Mouse (Mus musculus) heart, embryonic 16.5 days (tissue): ENCODE results near the gene 0610010K14Rik. TPM values are rescaled to one million over a fixed set of nuclear protein-coding genes. Genes with fewer than 3 reads are reported as not detected.

Source experiments
- ATAC-seq: fragments of 200-750 bp; cut with Nextera tagmentation; replicated peaks from 2 replicates; pipeline ENCODE4 v1.8.0; 2017; ENCODE audit warnings: moderate number of reproducible peaks; ENCODE audit not compliant: insufficient read depth, low FRiP score; ENCODE audit errors: extremely low read depth
- H3K27ac ChIP-seq: fragments of 300-500 bp; sonication (generic); 2 replicates; pipeline ENCODE4 v1.5.1; 2014; ENCODE audit warnings: mild to moderate bottlenecking, low read length, control low read depth, moderate library complexity
- H3K27me3 ChIP-seq: fragments of 300-500 bp; sonication (generic); 2 replicates; pipeline ENCODE4 v1.6.1; 2014; ENCODE audit warnings: low read length, mixed read lengths; ENCODE audit not compliant: control insufficient read depth, insufficient read depth
- H3K36me3 ChIP-seq: fragments of 300-500 bp; sonication (generic); 2 replicates; pipeline ENCODE4 v1.6.1; 2014; ENCODE audit not compliant: control insufficient read depth, insufficient read depth
- H3K4me1 ChIP-seq: fragments of 300-500 bp; sonication (generic); 2 replicates; pipeline ENCODE4 v1.6.1; 2014; ENCODE audit warnings: low read length, mixed read lengths; ENCODE audit not compliant: control insufficient read depth, insufficient read depth
- H3K4me2 ChIP-seq: fragments of 300-500 bp; sonication (generic); 2 replicates; pipeline ENCODE4 v1.6.1; 2014; ENCODE audit warnings: low read depth, mild to moderate bottlenecking, control low read depth, low read length
- H3K4me3 ChIP-seq: fragments of 300-500 bp; sonication (generic); 2 replicates; pipeline ENCODE4 v1.5.1; 2014; ENCODE audit warnings: mild to moderate bottlenecking, control low read depth, low read length
- H3K9ac ChIP-seq: fragments of 300-500 bp; sonication (generic); 2 replicates; pipeline ENCODE4 v1.6.1; 2014; ENCODE audit warnings: low read length, control low read depth
- H3K9me3 ChIP-seq: fragments of 300-500 bp; sonication (generic); replicated peaks from 2 replicates; pipeline ENCODE4 v1.6.1; 2016; ENCODE audit warnings: low read length; ENCODE audit not compliant: control insufficient read depth
- WGBS: fragments of 180-500 bp; shearing (Covaris S2); extraction: QIAGEN DNeasy Blood & Tissue Kit; methylation state at CpG from one replicate; pipeline ENCODE4 v1.1.7; 2014; 5-methylcytosine and 5-hydroxymethylcytosine counted together
- polyA plus RNA-seq: library from polyadenylated mRNA; unstranded; fragments of >200 nt; fragmentation: Nextera tagmentation; extraction: Ambion mirVana; gene quantifications from 2 replicates; pipeline ENCODE4 v1.2.1, GENCODE M21; 2015

Gene 0610010K14Rik
- polyA plus RNA-seq, 1 experiment from 2014 or later: 116 TPM

DNA sequence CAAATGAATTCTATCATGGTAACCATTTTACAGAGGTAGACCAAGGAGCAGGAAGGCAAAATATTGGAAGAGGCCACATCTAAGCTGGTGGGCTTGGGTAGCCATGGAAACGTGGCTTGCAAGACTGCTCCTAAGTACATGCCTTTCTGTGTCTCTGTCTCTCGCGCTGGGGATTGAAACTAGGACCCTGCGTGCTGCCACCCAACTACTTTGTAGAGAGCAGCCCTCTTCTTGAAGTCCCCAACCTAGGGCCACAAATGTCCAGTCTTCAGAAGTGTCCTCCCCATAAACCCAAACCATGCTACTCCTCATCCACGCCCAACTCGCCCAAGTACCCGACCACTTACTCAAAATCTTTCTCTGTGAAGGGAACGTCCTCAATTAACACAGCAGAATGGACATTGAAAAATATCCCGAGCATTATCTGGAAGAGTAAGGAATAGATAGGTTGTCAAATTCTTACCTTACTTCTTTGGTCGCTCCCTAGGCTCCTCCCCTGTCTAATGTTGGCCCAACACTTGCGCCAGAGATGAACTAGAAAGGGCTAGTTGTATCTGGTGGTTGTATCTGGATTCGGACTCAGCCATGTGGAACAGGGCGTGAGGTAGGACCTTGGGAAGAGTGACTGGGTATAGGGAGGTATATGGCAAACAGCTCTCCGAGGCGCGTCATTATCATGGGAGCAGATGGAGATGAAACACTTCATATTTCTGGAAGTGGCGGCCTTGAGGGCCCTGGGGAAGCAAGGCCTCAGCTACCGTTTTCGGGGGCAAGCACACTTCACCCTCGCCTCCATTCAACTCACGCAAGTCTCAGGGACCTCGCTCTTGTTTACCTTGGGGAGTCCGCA is 1.1 kb upstream of the 0610010K14Rik start:
- no peak for ATAC-seq
- H3K4me3 ChIP-seq: peak overlapping the region; percentile 98
- H3K27ac ChIP-seq: peak overlapping the region; percentile 95
- peaks cover 26% of the 10 kb centered on the region for H3K4me1 ChIP-seq
- no peaks in the 10 kb centered on the region for H3K9me3 ChIP-seq
- WGBS: 10% methylated on average over 23 of the region's 23 CpGs
- no peaks in the 10 kb centered on the region; the same call in 1 of the 2 replicates for H3K27me3 ChIP-seq
- H3K9ac ChIP-seq: peak overlapping the region; percentile 94
- H3K4me2 ChIP-seq: peak overlapping the region; percentile 95
- peaks cover 10% of the 10 kb centered on the region; the same call in 1 of the 2 replicates for H3K36me3 ChIP-seq

DNA sequence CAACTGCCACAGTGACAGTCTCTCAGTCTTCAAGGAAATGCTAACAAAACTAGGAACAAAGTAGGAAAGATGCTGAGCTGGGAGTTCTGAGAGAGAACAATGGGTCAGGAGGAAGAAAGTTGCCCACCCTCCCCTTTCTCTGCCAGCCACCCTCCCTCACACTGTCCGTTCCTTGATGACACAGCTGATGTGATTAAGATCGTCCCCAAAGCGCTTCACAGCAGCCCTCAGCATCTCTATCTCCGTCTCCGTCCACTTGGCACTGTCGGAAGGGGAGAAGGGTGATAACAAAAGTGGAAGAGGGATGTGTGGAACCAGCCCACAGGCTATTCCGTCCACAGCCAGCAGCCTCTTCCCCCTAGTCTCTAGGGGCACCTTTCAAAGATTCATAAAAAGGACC is 997 bp downstream of the 0610010K14Rik start:
- peak overlapping the region; percentile 95 for H3K4me2 ChIP-seq
- H3K9ac ChIP-seq: peak overlapping the region; percentile 94
- no peak for ATAC-seq
- WGBS: 16% methylated on average over 7 of the region's 7 CpGs
- H3K36me3 ChIP-seq: peaks cover 10% of the 10 kb centered on the region; the same call in 1 of the 2 replicates
- no peaks in the 10 kb centered on the region for H3K9me3 ChIP-seq
- H3K27me3 ChIP-seq: no peaks in the 10 kb centered on the region
- peak overlapping the region; percentile 98 for H3K4me3 ChIP-seq
- H3K27ac ChIP-seq: peak overlapping the region; percentile 95
- H3K4me1 ChIP-seq: peaks cover 29% of the 10 kb centered on the region

DNA sequence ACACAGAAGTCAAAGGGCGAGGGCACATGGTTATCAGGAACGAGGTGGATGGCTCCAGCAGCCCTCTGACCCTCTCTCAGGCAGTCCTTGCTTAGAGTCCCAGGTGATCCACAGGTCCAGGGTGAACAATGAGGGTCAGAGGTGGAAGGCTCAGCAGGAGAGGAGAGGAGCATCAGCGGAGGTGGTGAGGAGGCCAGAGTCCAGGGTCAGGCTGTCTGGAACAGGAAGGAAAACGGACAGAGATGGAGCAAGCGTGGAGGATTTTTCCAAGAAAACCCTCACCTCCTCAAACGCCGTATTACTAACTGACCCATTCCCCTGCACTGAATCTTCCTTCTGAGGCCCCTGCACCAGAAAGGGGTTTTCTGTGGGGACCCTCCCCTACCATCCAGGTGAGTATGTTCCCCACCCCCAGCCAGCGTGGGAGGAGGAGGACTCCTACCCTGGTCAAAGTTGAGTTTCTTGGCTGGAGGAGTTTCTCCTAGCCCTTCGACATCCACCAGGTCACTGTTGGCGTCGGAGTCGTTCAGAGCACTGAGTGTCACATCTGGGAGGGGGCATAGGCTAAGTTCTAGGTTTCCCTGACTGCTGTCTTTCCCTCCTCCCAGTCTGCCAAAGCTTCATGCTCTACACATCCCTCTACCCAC is 2.3 kb downstream of the 0610010K14Rik start:
- Histone ChIP-seq H3K27me3 (no peaks in the 10 kb centered on the region), H3K4me2 (no peak overlapping the region), H3K27ac (no peak overlapping the region), H3K9me3 (no peaks in the 10 kb centered on the region), H3K4me1 (peaks cover 25% of the 10 kb centered on the region), H3K9ac (no peak overlapping the region), H3K36me3 (peaks cover 10% of the 10 kb centered on the region; the same call in 1 of the 2 replicates), H3K4me3 (no peak overlapping the region)
- WGBS: 87% methylated on average over 12 of the region's 12 CpGs
- no peak for ATAC-seq

DNA sequence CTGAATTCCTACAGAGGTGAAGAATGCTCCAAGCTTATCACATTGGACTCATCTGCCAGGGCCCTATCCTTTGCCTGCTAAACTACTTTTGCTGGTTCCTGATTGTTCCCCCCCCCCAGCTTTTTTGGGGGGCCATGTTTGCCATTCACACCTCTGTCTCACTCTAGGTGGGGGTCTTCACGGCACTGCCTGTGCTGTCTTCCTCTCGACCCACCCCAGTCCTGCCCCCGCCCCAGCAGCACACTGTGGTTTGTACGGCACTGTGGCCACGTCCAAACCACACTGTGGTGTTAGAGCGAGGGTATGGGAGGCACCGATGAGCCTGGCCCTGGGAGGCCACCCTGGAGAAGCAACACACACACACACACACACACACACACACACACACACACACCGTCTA is 3.2 kb downstream of the 0610010K14Rik start:
- peaks cover 5% of the 10 kb centered on the region for H3K27me3 ChIP-seq
- no peak overlapping the region for H3K4me2 ChIP-seq
- no peaks in the 10 kb centered on the region for H3K9me3 ChIP-seq
- H3K4me3 ChIP-seq: no peak overlapping the region
- H3K9ac ChIP-seq: no peak overlapping the region
- H3K4me1 ChIP-seq: peaks cover 25% of the 10 kb centered on the region
- ATAC-seq: no peak
- peaks cover 10% of the 10 kb centered on the region; the same call in 1 of the 2 replicates for H3K36me3 ChIP-seq
- WGBS: 80% methylated on average over 8 of the region's 8 CpGs
- no peak overlapping the region for H3K27ac ChIP-seq

DNA sequence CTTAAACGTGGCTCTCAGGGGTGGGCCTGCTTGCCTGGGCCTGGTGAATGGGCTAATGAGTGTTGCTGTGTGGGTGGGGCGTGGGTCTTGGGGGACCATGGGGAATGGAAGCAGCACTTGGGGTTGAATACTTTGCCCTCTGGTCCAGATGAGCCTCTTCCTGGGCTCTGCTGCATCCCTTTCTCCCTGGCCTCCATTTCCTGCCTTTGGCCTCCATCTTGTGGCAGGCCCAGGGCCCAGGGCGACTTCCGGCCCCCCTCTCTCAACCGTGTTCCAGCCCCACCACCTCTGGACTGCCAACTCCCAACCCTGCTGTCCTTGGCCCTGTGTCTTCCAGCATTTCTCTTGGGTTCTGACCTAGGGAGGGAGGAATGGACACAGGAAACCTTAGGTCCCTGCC is 3.7 kb downstream of the 0610010K14Rik start:
- no peak overlapping the region for H3K9ac ChIP-seq
- no peak overlapping the region for H3K4me3 ChIP-seq
- H3K36me3 ChIP-seq: peaks cover 10% of the 10 kb centered on the region; the same call in 1 of the 2 replicates
- WGBS: 62% methylated on average over 5 of the region's 5 CpGs
- peak overlapping the region; percentile 10; the same call in 1 of the 2 replicates for H3K4me2 ChIP-seq
- no peak overlapping the region for H3K27ac ChIP-seq
- no peak for ATAC-seq
- H3K27me3 ChIP-seq: peaks cover 9% of the 10 kb centered on the region
- H3K4me1 ChIP-seq: peaks cover 27% of the 10 kb centered on the region
- H3K9me3 ChIP-seq: no peaks in the 10 kb centered on the region

DNA sequence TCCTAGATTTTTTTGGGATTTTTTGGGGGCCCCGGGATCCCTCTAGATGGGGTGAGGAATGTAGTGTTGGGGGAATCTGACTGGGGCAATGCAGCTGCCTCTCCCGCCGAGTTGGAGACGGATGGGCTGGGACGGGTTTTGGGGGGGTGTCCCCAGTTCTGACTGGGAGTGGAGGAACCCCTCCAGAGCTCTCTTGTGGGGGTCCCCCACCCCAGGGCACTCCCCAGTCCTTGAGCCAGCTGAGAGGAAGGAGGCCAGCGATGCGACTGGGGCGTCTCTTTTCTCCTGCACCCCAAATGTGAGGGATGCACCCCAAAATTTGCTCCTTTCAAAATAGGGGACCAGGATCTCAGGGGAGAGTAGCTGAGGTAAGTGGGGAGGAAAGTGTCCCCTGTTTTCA is 4.7 kb downstream of the 0610010K14Rik start:
- peaks cover 18% of the 10 kb centered on the region for H3K27me3 ChIP-seq
- no peak overlapping the region for H3K27ac ChIP-seq
- H3K36me3 ChIP-seq: peaks cover 10% of the 10 kb centered on the region; the same call in 1 of the 2 replicates
- peaks cover 19% of the 10 kb centered on the region for H3K4me1 ChIP-seq
- H3K4me3 ChIP-seq: peak overlapping the region; percentile 56
- WGBS: 28% methylated on average over 8 of the region's 8 CpGs
- ATAC-seq: no peak
- H3K4me2 ChIP-seq: peak overlapping the region; percentile 72
- no peaks in the 10 kb centered on the region for H3K9me3 ChIP-seq
- peak overlapping the region; percentile 74 for H3K9ac ChIP-seq

DNA sequence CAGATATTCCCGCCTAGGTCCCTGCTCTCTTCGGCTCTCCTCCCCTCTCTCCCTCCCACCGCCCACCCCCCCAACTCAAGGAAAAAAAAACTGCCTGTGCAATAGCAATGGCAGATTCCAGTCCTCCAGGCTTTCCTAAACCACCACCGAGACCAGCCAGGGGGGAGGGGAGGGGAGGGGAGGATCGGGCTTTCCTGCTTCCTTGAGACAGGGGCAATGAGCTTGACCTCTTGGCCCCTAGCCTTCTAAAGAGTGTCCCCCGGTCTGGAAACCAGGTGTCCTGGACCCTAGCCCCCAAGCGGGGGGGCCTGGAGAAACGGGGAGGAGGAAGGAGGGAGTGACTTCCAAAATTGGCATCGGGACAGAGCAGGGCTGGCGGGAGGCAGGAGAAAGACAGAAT is 5.2 kb downstream of the 0610010K14Rik start:
- Histone ChIP-seq H3K36me3 (peaks cover 10% of the 10 kb centered on the region; the same call in 1 of the 2 replicates), H3K4me2 (peak overlapping the region; percentile 72), H3K9me3 (no peaks in the 10 kb centered on the region), H3K4me1 (peaks cover 19% of the 10 kb centered on the region), H3K27me3 (peaks cover 22% of the 10 kb centered on the region), H3K27ac (peak overlapping the region; percentile 44; the same call in 1 of the 2 replicates), H3K4me3 (peak overlapping the region; percentile 56), H3K9ac (peak overlapping the region; percentile 74)
- WGBS: 7% methylated on average over 9 of the region's 10 CpGs
- no peak for ATAC-seq

DNA sequence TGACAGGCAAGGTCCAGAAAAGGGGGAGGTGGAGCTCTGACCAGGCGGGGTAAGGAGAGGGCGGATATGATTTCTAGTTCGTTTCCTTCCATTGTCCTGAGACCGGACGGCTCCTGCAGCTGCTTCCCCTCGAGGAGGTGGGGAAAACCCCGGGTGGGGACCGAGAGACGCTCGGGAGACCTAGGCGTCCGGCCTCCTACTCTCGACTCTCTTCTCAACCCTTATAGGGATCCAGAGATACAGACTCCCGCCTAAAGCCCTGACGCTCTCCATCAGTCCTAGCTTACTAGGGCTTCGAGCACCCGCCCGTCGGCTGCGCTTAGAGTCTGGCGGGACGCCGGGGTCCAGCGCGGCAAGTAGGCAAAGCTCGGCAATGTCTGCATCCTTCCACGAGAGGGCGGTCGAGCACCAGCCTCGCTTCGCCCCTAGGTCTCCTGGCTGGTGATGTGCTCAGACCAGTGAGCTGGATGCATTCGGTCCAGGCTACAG is 7.4 kb downstream of the 0610010K14Rik start:
- H3K9ac ChIP-seq: 0 out of 2 replicates have a peak overlapping the region, but pooled peaks have one; percentile 37

More for the DNA sequence above, 7.4 kb downstream of the 0610010K14Rik start:
- WGBS: 1% methylated on average over 32 of the region's 32 CpGs
- H3K4me3 ChIP-seq: peak overlapping the region; percentile 51
- peak overlapping the region; percentile 59 for H3K4me2 ChIP-seq
- peak; percentile 66 for ATAC-seq
- H3K9me3 ChIP-seq: no peaks in the 10 kb centered on the region
- peaks cover 35% of the 10 kb centered on the region for H3K27me3 ChIP-seq
- H3K36me3 ChIP-seq: peaks cover 5% of the 10 kb centered on the region; the same call in 1 of the 2 replicates
- peaks cover 18% of the 10 kb centered on the region for H3K4me1 ChIP-seq
- H3K27ac ChIP-seq: peak overlapping the region; percentile 86
